Mouse (Mus musculus) megakaryocyte, adult 5-6 weeks (primary cell): ENCODE data around the gene Alpk1. TPM values are rescaled to one million over a fixed set of nuclear protein-coding genes. Genes with fewer than 3 reads are reported as not detected.

Experiments
- ATAC-seq: 2 replicates; pipeline ENCODE4 v1.8.0; 2016; ENCODE audit warnings: mild to moderate bottlenecking, inconsistent platforms; ENCODE audit not compliant: poor library complexity, severe bottlenecking
- total RNA-seq, 2 experiments: library from RNA; stranded (forward) in 1 of 2; stranded (reverse) in 1 of 2; fragments of 153-499, 151-499 nt in 1 of 2; fragments of 221-1000, 200-1000 nt in 1 of 2; gene quantifications; 2 replicates each; pipeline versions ENCODE4 v1.2.3 to v1.2.4; 2015 to 2017

Alpk1 gene
- total RNA-seq, 2 experiments from 2014 or later, result 15.5 to 28.7 TPM

DNA sequence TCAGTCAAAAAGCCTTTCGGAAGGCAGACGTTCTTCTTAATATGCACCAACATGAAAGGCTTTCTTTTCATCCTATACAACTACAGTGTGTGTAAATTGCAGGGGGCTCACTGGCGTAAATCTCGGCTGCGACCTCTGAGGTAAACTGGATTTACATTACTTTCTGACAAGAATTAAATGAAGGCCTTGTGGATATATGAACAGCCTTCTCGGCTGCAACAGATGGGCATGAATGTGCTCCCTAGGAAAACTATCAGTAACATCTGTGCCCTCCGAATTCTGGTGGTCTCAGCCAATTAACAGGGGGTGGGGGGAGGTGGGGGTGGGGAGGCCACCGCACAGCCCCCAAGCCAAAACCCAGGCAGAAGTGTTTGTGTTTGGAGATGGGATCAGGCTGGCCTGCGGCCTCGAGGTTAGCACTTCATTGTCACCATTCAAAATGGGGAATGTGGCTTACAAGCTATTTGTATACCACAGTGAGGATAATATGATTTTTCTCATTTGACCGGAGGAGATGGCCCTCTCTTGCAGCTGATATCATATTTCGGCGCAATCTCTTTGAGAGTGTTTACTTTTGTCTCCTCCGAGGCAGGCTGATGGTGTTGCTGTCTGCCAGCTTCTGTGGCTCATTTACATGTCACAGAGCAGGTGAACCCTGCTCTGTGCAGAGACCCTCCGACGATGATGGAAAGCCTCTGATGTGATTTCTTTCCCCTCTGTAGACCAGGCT is 34.3 kb downstream of the Alpk1 start:
- ATAC-seq, result no peak

DNA sequence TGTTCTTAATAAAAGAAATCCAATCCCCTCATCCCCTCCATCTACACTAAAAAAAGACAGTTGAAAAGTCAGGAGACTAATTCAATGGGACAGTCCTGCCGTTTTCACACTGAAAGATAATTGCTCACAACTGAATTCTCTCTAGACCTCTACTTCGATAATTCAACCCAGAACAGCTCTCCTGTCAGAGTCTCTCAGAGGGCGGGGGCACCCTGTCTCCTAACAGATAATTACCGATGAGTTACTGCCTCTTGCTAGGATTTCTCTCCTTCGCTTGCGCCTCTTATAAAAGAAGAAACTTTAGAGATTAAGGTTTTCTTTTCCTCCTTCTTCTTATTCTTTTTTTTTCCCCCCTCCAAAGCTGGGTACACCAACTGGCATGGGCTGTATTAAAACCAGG is 34.8 kb downstream of the Alpk1 start:
- no peak for ATAC-seq

- ATAC-seq, result no peak
These were observed 36.5 kb downstream of the Alpk1 start for GRCm38 (mm10) chr3:127743614-127744365.

DNA sequence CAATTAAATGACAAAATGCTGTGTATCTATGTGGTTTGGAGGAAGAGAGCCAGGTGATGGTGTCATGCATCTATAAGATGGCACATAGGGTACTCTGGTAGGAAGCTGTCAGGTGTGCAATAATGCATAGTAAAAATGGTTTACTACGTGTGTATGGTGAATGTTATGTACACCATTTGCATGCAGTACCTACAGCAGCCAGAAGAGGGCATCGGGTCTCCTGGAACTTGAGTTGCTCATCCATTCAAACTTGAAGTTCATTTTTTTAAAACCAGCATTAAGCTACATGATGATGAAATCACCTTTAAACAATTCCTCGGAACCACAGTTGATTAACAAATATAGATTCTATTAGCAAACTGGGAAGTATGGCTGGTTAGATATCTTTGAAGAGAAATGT is 38.9 kb downstream of the Alpk1 start:
- peak; percentile 49 for ATAC-seq

DNA sequence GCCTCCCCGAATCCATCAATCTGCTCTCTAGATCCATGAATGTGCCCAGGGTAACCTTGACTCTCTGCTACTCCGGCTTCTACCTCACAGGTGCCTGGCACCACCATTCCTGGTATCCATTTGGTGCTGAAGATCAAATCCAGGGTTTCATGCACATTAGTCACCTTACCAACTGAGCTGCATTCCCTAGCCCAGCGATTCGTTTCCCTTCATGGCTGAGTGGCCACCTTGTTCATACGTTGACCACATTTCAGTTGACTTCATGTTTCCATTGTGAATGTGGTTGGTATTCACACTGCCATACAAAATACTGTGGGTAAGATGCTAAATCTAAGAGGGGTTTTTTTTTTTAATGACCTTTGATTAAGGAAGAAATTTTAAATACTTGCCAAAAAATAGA is 42.5 kb downstream of the Alpk1 start:
- ATAC-seq, result no peak

GRCm38 (mm10) chr3:127735395-127735794 is 44.9 kb downstream of the Alpk1 start:
- no peak for ATAC-seq

DNA sequence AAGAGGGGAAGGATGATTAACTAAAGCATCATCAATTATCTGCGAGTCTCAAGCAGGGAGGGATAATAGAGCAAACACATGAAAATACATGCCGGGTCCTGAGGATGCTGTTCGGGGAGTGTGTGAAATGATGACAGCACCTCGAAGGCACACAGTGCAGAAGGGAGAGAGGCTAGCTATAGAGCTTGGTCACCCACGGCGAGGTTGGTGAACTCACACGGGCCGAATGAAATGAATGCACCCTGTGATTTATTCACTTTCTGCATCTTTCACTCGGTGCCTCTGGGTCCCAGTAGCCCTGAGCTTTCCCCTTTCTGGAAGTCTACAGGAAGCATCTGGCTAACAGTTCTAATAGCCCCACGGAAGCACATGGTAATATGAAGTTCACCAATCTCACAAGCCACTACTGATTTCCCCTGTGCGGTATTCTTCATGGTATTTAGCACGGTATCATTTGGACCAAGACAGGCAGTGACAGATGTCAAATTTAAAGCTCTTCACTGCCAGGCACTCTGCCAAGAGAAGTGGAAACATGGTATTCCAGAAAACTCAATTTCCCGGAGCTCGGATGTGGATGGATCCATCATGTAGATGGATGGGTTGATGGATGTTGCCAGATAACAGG is 50.7 kb downstream of the Alpk1 start:
- ATAC-seq, result no peak

DNA sequence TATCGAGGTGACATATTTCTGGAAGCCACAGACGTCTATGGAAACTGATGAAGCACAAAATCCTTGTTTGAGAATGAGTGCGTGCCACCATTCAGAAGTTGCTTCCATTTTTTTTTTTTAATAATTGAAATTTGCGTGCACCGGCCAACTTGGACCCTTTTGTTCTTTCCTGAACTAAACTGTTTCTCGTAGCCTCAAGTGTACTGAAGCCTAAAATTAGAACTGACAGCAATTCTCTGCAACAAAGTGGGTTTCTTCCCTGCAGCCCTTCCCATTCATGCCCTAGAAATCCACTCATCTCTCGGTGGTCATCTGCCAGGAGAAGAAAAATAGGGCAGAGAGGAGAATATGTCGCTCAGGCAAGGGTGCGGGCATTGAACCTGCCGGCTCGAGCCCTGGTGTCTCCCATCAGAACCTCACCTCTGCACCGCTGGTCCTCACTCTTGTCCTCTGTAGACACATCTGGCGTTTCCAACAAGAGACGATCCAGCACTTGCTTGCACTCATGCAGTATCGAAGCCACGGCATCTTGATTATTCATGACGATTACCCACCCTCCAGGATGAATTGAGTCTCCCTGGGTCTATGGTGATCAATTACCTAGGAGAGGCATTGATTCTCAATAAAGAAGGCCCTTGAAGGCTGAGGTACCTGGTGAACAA is 51.3 kb downstream of the Alpk1 start:
- no peak for ATAC-seq

GRCm38 (mm10) chr3:127728046-127728445 is 52.3 kb downstream of the Alpk1 start:
- no peak for ATAC-seq

DNA sequence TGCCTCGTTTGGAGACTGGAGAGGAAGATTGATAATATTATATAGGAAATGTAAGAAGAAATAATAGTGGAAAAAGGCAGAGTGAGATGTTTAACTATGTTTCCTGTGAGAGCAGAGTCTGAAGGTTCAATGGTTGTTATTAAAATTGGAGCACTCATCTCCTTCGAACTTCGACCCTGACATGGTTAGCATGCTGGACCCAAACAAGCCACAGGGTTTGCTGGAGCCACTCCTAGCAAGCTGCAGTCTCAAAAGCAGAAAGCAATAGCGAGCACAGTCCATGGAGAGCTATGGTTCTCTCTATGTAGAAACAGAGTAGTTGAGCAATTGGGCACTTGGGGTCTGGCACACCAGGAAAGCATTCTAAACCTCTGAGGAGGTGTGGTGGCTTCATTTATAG is 59.4 kb downstream of the Alpk1 start:
- ATAC-seq, result no peak

DNA sequence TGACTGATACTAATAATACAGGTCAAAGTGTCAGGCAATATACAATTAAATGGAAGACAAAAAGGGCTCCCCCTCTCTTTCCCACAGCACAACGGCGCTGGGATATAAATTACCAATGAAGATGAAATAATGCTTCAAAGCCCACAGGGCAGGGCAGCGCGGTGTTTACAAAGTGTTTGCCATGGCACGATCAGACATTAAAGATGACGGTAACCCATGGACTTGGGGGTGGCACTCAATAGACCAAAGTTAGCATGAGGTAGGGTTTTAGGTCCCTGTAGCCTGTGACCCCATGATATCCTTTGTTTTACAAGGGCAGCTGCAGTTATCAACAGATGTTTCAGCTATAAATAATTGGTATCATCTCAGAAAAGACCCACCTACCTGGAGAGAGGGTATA is 60.3 kb downstream of the Alpk1 start:
- ATAC-seq, result no peak

GRCm38 (mm10) chr3:127719601-127720000 is 60.7 kb downstream of the Alpk1 start:
- ATAC-seq, result no peak

GRCm38 (mm10) chr3:127716759-127717158 is 63.6 kb downstream of the Alpk1 start:
- no peak for ATAC-seq

- no peak for ATAC-seq
These were observed 67.2 kb downstream of the Alpk1 start for GRCm38 (mm10) chr3:127713112-127713511.

DNA sequence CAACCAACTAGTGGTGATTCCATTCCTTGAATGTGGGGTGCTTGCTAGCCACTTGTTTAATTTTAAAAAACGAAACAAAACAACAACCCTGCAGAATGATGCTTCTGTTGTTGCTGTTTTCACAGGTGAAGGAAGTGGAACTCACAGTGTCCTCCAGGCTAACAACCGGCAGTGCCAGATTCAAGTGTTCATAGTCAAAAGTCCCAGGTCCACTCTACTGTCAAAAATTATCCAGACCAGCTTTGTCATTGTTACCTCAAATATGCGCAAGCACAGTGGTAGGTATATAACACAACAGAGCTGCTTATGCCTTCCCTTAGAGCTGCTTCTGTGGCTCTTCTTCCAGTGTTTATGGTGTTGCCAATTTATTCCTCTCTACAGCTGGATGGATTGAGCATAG is 68.8 kb downstream of the Alpk1 start:
- no peak for ATAC-seq

GRCm38 (mm10) chr3:127707089-127707485 is 73.2 kb downstream of the Alpk1 start:
- no peak for ATAC-seq

DNA sequence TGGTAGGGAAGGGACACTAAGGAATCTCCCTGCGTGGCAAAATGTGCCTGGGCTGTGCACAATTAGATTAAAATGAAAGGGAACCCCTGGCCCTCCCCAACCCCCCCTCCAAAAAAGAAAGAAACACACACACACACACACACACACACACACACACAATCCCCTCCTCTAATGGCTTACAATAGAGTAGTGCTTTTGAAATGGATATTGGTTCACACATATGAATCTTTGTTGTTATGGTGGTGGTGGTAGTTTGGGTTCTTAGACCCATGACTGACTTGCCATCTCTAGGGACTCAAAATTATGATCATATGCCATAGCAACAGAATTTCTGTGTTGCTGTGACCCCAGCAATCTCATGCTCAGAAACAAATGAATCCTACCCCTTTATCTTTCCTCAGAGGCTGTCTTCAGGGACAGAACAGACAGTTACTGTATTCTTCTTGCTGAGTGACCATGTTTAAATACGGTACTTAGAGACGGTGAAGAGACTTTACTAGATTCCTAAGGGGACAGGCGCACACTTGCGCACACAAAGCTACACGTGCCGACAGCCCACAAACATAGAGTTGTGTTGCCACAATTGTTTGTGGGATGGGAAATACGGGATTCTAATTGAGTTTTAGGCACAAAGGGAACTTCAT is 73.8 kb downstream of the Alpk1 start:
- no peak for ATAC-seq

GRCm38 (mm10) chr3:127705515-127706444 is 74.5 kb downstream of the Alpk1 start:
- ATAC-seq, result no peak

DNA sequence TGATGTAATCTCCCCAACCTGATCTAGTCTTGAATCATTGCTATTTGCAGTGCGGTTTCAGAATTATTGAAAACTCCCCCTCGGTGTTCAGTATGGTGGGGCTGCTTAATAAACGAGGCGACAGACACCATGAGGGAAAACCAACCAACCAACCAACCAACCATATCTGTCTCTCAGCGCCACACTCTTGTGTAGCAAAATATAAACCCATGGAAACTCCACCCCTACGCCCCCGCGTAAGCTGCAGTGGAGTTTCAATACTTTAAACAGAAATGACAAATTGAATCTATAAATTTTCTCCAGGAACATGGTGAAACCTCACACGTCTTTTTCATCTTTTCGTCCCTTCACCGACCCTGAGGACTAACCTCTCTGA is 75.2 kb downstream of the Alpk1 start:
- no peak for ATAC-seq
